Comparison of ENCODE assay signal across 24 mouse cellular contexts in the genomic region with DNA sequence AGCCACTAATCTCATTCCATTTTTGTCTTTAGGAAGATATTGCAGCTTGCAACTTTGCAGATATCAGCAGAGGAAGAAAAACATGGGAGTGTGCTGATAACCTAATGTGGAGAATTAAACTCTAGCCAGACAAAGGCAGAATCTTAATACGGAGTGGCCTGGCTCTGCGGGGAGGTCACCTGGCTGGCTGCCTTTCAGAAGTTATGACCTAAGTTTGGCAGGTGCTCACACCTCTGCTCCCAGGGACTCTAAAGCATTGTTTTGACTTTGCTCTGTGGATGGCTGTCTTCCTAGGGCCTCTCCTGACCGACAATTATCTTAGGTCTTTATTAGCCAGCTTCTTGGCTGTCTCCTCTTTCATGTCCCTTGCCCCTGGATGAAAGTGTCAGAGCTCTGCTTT. TPM values are rescaled to one million over a fixed set of nuclear protein-coding genes. Genes with fewer than 3 reads are reported as not detected.
DNase-seq lines count a peak whose midpoint lies in the region; ATAC-seq lines count a peak whose summit lies in the region.
"Had no signal": no experiment of that assay in that cellular context is flagged by ENCODE, and none has a peak within 500 bp of the region (broad histone marks: within the 10 kb centered on the region; RNA-seq: fewer than 3 reads in every experiment).

No protein-coding gene starts in this region.

- 46% methylated on average over 3 of the region's 3 CpGs for WGBS in kidney, embryonic 16.5 days
- WGBS in midbrain, embryonic 11.5 days: 54% methylated on average over 3 of the region's 3 CpGs
- WGBS in midbrain, embryonic 16.5 days: 63% methylated on average over 3 of the region's 3 CpGs

- peak; percentile 89 for DNase-seq in heart, adult 11 months
- no peak for DNase-seq in heart, postnatal 14 days
- peak; percentile 33 for DNase-seq in kidney, adult 18-20 months
- no peak for DNase-seq in kidney, postnatal 10 days
- peak; percentile 24 for DNase-seq in kidney, postnatal 36 days
- peak; percentile 28 for DNase-seq in midbrain, embryonic 11.5 days (ENCODE audit: low spot score, missing footprints)
- DNase-seq: adrenal gland, adult 8-10 months; adrenal gland, postnatal 14 days; adrenal gland, postnatal 36 days; B cell, adult 2 months; cerebellum, adult 11-12 months; cerebellum, adult 2 months; cerebellum, adult 9-10 months; cerebellum, postnatal 10 days; cerebellum, postnatal 25 days had no signal

- no peak for ATAC-seq in kidney, embryonic 16.5 days (ENCODE audit: low FRiP score, low TSS enrichment)
- ATAC-seq in midbrain, embryonic 11.5 days (ENCODE audit: low FRiP score): no peak
- no peak for ATAC-seq in midbrain, embryonic 16.5 days
- ATAC-seq: activated CD4-positive, CD25-positive, alpha-beta regulatory T cell, adult 4 months; CD4-positive, CD25-positive, alpha-beta regulatory T cell, adult 4 months; forebrain, embryonic 13.5 days; Patski had no signal

- no peaks in the 10 kb centered on the region for H3K9me3 ChIP-seq in kidney, embryonic 16.5 days (ENCODE audit: low read length)
- no peaks in the 10 kb centered on the region for H3K9me3 ChIP-seq in midbrain, embryonic 11.5 days (ENCODE audit: control insufficient read depth, low read length)
- H3K9me3 ChIP-seq in midbrain, embryonic 16.5 days (replicated peaks; ENCODE audit: control insufficient read depth, low read length, poor library complexity, severe bottlenecking): no peaks in the 10 kb centered on the region
- H3K9me3 ChIP-seq: embryonic facial prominence, embryonic 10.5 days; embryonic facial prominence, embryonic 12.5 days; forebrain, embryonic 13.5 days had no signal

- H3K4me2 ChIP-seq in kidney, embryonic 16.5 days (replicated peaks; ENCODE audit: low read depth, low read length): no peak overlapping the region
- no peak overlapping the region for H3K4me2 ChIP-seq in midbrain, embryonic 11.5 days
- H3K4me2 ChIP-seq in midbrain, embryonic 16.5 days (ENCODE audit: low read length): no peak overlapping the region
- H3K4me2 ChIP-seq: embryonic facial prominence, embryonic 12.5 days; forebrain, embryonic 13.5 days had no signal

- no peak overlapping the region for H3K9ac ChIP-seq in kidney, embryonic 16.5 days (replicated peaks; ENCODE audit: low read length)
- H3K9ac ChIP-seq in midbrain, embryonic 11.5 days (ENCODE audit: low read length): no peak overlapping the region
- H3K9ac ChIP-seq in midbrain, embryonic 16.5 days (ENCODE audit: low read depth, low read length): no peak overlapping the region
- H3K9ac ChIP-seq: embryonic facial prominence, embryonic 12.5 days; forebrain, embryonic 13.5 days had no signal

- H3K4me3 ChIP-seq in kidney, embryonic 16.5 days (ENCODE audit: low read length): no peak overlapping the region
- H3K4me3 ChIP-seq in midbrain, embryonic 11.5 days (ENCODE audit: low read depth, low read length): no peak overlapping the region
- H3K4me3 ChIP-seq in midbrain, embryonic 16.5 days (ENCODE audit: low read depth, low read length): no peak overlapping the region
- H3K4me3 ChIP-seq: embryonic facial prominence, embryonic 10.5 days; embryonic facial prominence, embryonic 12.5 days; forebrain, embryonic 13.5 days had no signal

- peaks cover 9% of the 10 kb centered on the region for H3K4me1 ChIP-seq in kidney, embryonic 16.5 days (ENCODE audit: insufficient read depth, low read length)
- H3K4me1 ChIP-seq in midbrain, embryonic 11.5 days (ENCODE audit: control insufficient read depth, insufficient read depth, low read length): no peaks in the 10 kb centered on the region
- peaks cover 22% of the 10 kb centered on the region for H3K4me1 ChIP-seq in midbrain, embryonic 16.5 days (ENCODE audit: control insufficient read depth, insufficient read depth, low read length)

- no peaks in the 10 kb centered on the region for H3K27me3 ChIP-seq in kidney, embryonic 16.5 days (ENCODE audit: insufficient read depth, low read length)
- no peaks in the 10 kb centered on the region for H3K27me3 ChIP-seq in midbrain, embryonic 11.5 days (ENCODE audit: control insufficient read depth, insufficient read depth, low read length)
- H3K27me3 ChIP-seq in midbrain, embryonic 16.5 days (ENCODE audit: control insufficient read depth, insufficient read depth, low read depth, low read length): no peaks in the 10 kb centered on the region
- H3K27me3 ChIP-seq: forebrain, embryonic 13.5 days; Patski had no signal

- no peaks in the 10 kb centered on the region for H3K36me3 ChIP-seq in kidney, embryonic 16.5 days (ENCODE audit: insufficient read depth, low read length)
- H3K36me3 ChIP-seq in midbrain, embryonic 11.5 days (ENCODE audit: control insufficient read depth, insufficient read depth, low read length): no peaks in the 10 kb centered on the region
- no peaks in the 10 kb centered on the region for H3K36me3 ChIP-seq in midbrain, embryonic 16.5 days (ENCODE audit: control insufficient read depth, insufficient read depth, low read length)
- H3K36me3 ChIP-seq: embryonic facial prominence, embryonic 10.5 days; embryonic facial prominence, embryonic 12.5 days; G1E had no signal

- intact Hi-C loops in heart, postnatal 14 days (cut with DNase I): no loop called here

- no peak overlapping the region for H3K27ac ChIP-seq in kidney, embryonic 16.5 days (ENCODE audit: low read length)
- no peak overlapping the region for H3K27ac ChIP-seq in midbrain, embryonic 11.5 days (ENCODE audit: low read depth, low read length)
- H3K27ac ChIP-seq in midbrain, embryonic 16.5 days (ENCODE audit: low read length): no peak overlapping the region
- H3K27ac ChIP-seq: embryonic facial prominence, embryonic 10.5 days; embryonic facial prominence, embryonic 12.5 days; forebrain, embryonic 13.5 days had no signal

RNA-seq across cellular contexts. Expression of a gene that starts 58.1 kb away (rescaled TPM):
- 1 to 10 TPM in 1 of 2 experiments, under 1 TPM in 1; 0.98 to 1.2 TPM for total RNA-seq in heart, postnatal 14 days (2021)
- polyA plus RNA-seq in kidney, embryonic 16.5 days (2015; fragmentation: Nextera tagmentation; extraction: Ambion mirVana): 5.9 and 8.3 TPM in 2 replicates
- polyA plus RNA-seq in midbrain, embryonic 11.5 days (2014; fragmentation: Nextera tagmentation; extraction: Ambion mirVana): 6.4 and 8.5 TPM in 2 replicates
- polyA plus RNA-seq in midbrain, embryonic 16.5 days (2015; fragmentation: Nextera tagmentation; extraction: Ambion mirVana): 6.9 and 7.8 TPM in 2 replicates
- polyA plus RNA-seq: activated CD4-positive, CD25-positive, alpha-beta regulatory T cell, adult 4 months had no signal

Comparison
In these comparisons a context has a peak if more than half of its experiments do, and no peak if none do; other contexts are left out.
1. DNase-seq: peak in heart, adult 11 months (single experiment), kidney, adult 18-20 months (single experiment), kidney, postnatal 36 days (2 of 2) and midbrain, embryonic 11.5 days (single experiment); none in heart, postnatal 14 days (0 of 2) and kidney, postnatal 10 days (single experiment).